Mouse (Mus musculus): ENCODE measurements around the gene Cenpa.
"Not testable (repeated sequence)": the region's sequence is repeated elsewhere in the genome, so short reads cannot be mapped to it uniquely, and the experiment has no call there.

Gene Cenpa

GRCm38 (mm10) chr5:30647396-30647795 lies 19.2 kb upstream of the Cenpa start:
- in situ Hi-C loops (cut with MboI) = no loop called here

- in situ Hi-C loops (cut with MboI) = no loop called here
Measured at GRCm38 (mm10) chr5:30647815-30648560, 18.6 kb upstream of the Cenpa start, which contains the start of gene Slc35f6. TSS of gene Slc35f6 (plus strand) at chr5:30647933.

DNA sequence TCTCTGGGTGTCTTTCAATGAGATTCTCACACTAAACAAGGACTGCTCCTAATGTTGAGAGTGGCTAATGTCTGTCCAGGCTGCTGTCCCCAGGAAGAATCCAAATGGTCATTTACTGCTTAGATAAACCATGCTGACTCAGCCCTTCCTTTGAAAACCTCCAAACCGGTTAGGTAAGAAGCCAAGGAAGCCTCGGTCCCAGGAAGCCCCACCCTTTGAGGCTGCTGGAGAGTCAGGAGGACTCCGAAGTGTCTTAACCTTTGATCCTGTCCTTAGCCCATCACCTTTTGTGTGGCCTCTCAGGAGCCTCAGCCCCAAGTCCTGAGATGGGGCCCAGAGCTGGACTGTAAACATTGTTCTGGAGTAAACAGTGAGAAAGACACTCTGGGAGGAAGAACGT lies 17.0 kb upstream of the Cenpa start:
- in situ Hi-C loops (cut with MboI) = no loop called here

- in situ Hi-C loops (cut with MboI) = no loop called here
Measured at GRCm38 (mm10) chr5:30650756-30651155, 15.8 kb upstream of the Cenpa start.

- in situ Hi-C loops (cut with MboI) = no loop called here
Measured at GRCm38 (mm10) chr5:30651554-30651953, 15.0 kb upstream of the Cenpa start.

DNA sequence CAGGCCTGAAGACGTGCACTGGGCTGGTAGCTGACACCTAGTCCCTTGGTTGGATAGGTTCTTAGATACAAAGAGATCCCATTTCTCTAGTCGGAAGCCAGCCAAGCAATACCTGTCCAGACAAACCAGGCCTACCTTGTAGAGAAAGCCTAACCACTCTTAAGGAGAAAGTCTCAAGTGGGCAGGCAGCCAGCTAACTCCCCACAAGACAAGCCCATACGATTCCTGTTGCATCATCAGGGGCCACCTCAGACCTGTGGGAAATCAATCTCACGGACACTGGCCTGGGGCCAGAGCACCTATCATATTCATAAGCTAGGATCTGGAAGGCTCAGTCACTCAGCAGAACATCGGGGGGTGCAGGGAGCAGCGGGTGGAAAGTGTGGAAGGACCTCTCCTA lies 13.3 kb upstream of the Cenpa start:
- in situ Hi-C loops (cut with MboI) = no loop called here

DNA sequence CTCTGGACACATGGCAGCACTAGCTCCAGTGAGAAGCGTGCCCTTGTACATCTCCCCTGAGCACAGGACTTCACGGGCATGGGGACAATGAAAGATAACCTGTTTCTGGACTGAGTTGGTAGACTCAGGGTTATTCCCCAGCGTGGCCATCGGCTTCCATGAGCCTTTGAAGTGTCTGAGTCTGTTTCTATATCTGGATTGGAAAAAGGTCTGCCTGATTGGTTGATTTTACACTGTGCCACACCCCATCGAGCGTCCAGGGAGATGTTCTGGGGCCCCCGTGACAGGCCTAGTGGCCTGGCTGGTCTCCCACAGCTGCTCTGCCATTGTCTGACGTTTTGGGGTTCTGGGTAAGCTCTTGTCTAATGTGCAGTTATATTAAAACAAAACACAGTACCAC lies 11.5 kb upstream of the Cenpa start:
- in situ Hi-C loops (cut with MboI) = no loop called here

- in situ Hi-C loops (cut with MboI) = no loop called here
Measured at GRCm38 (mm10) chr5:30655526-30656195, 10.9 kb upstream of the Cenpa start.

DNA sequence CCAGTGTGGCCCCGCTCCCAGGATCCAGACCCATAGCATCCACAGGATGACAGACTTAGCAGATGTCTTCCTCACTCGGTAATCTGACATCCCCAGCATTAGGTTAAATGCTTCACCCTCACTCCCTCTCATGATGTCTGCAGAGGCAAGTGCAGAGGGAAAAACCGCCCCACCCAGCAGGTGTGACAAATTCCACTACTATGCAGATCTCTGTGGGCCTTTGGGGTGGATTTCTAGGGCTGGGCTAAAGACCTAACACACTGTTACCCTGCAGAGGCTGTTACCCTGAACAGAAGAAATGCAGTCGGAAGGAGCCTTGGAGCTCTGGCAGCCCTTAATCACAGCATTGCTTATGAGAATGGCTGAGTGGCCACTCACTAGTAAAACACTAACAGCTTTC lies 7.5 kb upstream of the Cenpa start:
- in situ Hi-C loops (cut with MboI) = no loop called here

DNA sequence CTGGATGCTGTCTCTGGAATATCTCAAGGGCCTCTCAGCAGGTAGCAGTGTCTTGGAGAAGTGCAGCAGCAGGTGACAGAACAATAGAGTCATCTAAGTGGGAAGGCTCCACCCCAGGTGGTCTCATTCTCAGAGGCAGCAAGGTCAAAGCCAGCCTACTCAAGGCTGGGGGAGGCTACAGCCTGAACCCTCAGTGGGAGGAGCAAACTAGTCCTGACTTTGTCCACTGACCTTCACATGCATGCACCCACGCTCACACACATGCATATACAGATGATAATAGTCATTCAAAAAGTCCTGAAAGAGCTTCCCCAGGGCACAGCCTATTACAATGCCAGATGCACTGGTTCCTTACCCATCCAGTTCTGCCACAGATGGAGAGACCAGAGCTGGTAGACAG lies 6.3 kb upstream of the Cenpa start:
- in situ Hi-C loops (cut with MboI) = no loop called here

DNA sequence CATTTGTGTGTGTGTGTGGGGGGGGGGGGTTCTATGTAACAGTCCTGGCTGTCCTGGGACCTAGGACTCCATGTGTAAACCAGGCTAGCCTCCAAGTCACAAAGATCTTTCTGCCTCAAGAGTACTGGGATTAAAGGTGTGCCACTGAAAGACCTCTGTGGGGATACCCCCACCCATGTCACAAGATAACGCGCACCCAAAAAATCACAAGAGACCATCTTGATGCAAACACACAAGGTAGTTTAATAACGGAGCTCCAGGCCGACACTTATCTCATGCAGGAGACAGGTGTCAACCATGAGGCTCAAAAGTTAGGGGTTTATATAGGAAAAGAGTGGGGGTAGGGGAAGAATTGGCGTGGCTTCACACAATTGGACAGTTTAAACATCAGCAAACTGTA lies 5.8 kb upstream of the Cenpa start:
- in situ Hi-C loops (cut with MboI) = no loop called here

- in situ Hi-C loops (cut with MboI) = no loop called here
Measured at GRCm38 (mm10) chr5:30665360-30665759, 1.2 kb upstream of the Cenpa start.

DNA sequence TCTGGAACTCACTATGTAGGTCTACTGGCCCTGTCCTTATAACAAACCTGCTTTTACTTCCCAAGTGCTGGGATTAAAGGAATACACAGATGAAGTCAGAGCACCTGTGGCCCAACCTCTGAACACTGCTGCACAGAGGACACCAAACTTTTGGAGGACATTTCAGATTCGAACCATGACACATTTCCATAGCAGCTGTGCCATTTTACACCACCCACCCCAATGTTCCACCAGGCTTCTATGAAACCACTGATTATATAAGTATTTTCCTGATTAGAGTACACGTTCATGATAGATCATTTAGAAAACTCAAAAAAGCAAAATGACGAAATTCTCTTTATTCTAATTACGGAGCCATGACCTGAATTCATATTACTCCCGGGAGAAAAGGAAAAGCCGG lies 609 bp upstream of the Cenpa start:
- in situ Hi-C loops (cut with MboI) = no loop called here

GRCm38 (mm10) chr5:30667215-30667614 lies 638 bp downstream of the Cenpa start:
- in situ Hi-C loops (cut with MboI) = no loop called here

GRCm38 (mm10) chr5:30667686-30668085 lies 1.1 kb downstream of the Cenpa start:
- in situ Hi-C loops (cut with MboI) = no loop called here

- in situ Hi-C loops (cut with MboI) = no loop called here
Measured at GRCm38 (mm10) chr5:30668637-30669495, 2.3 kb downstream of the Cenpa start.

DNA sequence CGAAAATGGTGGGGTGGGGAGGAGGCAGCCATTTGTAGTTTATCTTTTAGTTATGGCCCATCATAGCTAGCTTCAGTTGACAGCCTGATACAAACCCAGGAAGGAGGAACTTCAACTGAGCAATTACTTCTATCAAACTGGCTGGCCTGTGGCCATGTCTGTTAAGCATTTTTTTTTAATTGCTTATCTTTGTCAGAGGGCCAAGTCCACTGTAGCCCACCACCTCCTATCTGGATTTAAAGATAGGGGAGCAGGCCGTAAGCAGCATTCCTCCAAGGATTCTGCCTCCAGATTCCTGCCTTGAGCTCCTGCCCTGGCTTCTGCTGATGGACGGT lies 2.9 kb downstream of the Cenpa start:
- in situ Hi-C loops (cut with MboI) = no loop called here

GRCm38 (mm10) chr5:30670091-30670490 lies 3.5 kb downstream of the Cenpa start:
- in situ Hi-C loops (cut with MboI) = no loop called here

DNA sequence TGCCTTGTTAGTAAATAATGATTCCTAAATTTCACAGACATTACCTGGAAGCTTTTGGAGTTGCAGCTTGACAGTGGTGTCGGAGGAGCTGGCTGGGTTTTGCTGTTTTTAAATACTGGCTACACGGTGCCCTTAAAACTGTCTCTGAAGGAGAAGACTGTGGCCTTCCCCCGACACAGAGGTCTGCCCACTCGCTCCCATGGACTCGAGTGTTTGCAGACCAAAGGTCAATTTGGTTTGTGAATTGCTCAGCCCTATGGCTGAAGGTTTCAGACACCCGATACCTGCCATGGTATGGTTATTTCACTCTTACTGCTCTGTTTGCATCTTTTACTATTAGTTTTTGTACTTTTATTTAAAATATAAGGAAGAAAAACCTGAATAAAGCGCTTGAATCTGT lies 7.4 kb downstream of the Cenpa start:
- in situ Hi-C loops (cut with MboI) = no loop called here

DNA sequence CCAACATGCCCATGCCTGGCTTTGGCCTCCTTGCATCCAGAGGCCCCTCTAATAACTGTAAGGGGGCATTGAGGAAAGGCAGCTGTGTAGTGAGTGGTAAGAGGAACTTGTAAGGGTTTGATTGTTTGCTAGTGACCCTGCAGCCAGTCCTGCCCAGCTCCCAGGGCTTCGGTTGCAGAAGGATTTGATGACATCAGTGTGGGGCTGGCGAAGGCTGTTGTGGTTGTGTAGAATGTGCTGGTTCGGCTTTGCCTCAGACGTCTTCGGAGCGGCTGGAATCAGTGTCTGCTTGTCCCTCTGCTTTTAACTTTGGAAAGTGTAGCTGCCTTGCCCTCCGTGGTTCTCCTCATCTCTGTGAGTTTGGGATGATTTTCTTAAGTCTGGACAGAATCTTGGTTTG lies 10.2 kb downstream of the Cenpa start:
- in situ Hi-C loops (cut with MboI) = no loop called here

DNA sequence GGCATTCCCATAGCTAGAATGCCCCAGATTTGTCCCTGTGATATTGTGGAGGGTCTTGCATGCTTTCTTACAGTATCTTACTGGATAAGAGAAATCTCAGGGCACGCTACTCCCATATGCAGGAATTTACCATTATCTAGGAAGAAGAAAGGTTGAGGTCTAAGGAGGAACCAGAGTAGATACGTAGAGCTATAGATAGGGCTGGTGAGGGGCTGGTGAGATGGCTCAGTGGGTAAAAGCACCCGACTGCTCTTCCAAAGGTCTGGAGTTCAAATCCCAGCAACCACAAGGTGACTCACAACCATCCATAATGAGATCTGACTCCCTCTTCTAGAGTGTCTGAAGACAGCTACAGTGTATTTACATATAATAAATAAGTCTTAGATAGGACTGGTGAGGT lies 11.5 kb downstream of the Cenpa start:
- in situ Hi-C loops (cut with MboI) = not testable (repeated sequence)

- in situ Hi-C loops (cut with MboI) = no loop called here
Measured at GRCm38 (mm10) chr5:30678722-30679296, 12.2 kb downstream of the Cenpa start.
